Mouse (Mus musculus): ENCODE data around the gene Mfsd4b5. TPM values are rescaled to one million over a fixed set of nuclear protein-coding genes. Genes with fewer than 3 reads are reported as not detected.

Mfsd4b5 gene
- polyA plus RNA-seq, 1 experiment from 2014 or later, result 0.11 TPM

GRCm38 (mm10) chr10:39908768-39909441, 77.5 kb downstream of the Mfsd4b5 start:
- Histone ChIP-seq H3K4me1 (ENCODE audit: control insufficient read depth, low read depth, low read length) (no peaks in the 10 kb centered on the region), H3K9ac (ENCODE audit: low read depth, low read length) (no peak overlapping the region), H3K27ac (ENCODE audit: low read length) (no peak overlapping the region), H3K27me3 (ENCODE audit: control insufficient read depth, insufficient read depth, low read depth, low read length) (no peaks in the 10 kb centered on the region), H3K9me3 (replicated peaks; ENCODE audit: control insufficient read depth, low read length) (no peaks in the 10 kb centered on the region), H3K4me2 (ENCODE audit: low read depth, low read length) (no peak overlapping the region), H3K4me3 (ENCODE audit: low read depth, low read length) (no peak overlapping the region), H3K36me3 (ENCODE audit: control insufficient read depth, insufficient read depth) (no peaks in the 10 kb centered on the region)
- 53% methylated on average over 13 of the region's 13 CpGs for WGBS (ENCODE audit: insufficient replicate concordance)
- ATAC-seq (ENCODE audit: low read depth), result no peak

Other genes with a start within 250 kb of the Mfsd4b5 start
- gene Mfsd4b4, start 87.4 kb downstream of the Mfsd4b5 start, polyA plus RNA-seq (2015; fragmentation: Nextera tagmentation; extraction: Ambion mirVana), result 1.1 and 1.2 TPM in 2 replicates
- gene Mfsd4b2, start 59.7 kb downstream of the Mfsd4b5 start, polyA plus RNA-seq (2015; fragmentation: Nextera tagmentation; extraction: Ambion mirVana), result 0.06 TPM in 1 of 2 replicates, not detected in the other
- gene Mfsd4b3, start 26.5 kb downstream of the Mfsd4b5 start, polyA plus RNA-seq (2015; fragmentation: Nextera tagmentation; extraction: Ambion mirVana), result 3.1 and 3.6 TPM in 2 replicates
- gene Mfsd4b1, start 38.6 kb upstream of the Mfsd4b5 start, polyA plus RNA-seq (2015; fragmentation: Nextera tagmentation; extraction: Ambion mirVana), result 0.68 and 0.74 TPM in 2 replicates
- 73.1 and 75.2 TPM in 2 replicates for gene Slc16a10, start 155.6 kb upstream of the Mfsd4b5 start, polyA plus RNA-seq (2015; fragmentation: Nextera tagmentation; extraction: Ambion mirVana)

Data from liver, embryonic 16.5 days (tissue).